In genomic region chr2:169982925-169983324, GRCm38 (mm10) we compare ENCODE assay signal across 19 mouse cellular contexts.
DNase-seq lines count a peak whose midpoint lies in the region; ATAC-seq and TF ChIP-seq lines count a peak whose summit lies in the region.
"Had no signal": no experiment of that assay in that cellular context is flagged by ENCODE, and none has a peak within 500 bp of the region (broad histone marks: within the 10 kb centered on the region; RNA-seq: fewer than 3 reads in every experiment).

No protein-coding gene starts in this region.

- no peak overlapping the region for H3K4me2 ChIP-seq in hindbrain, embryonic 15.5 days
- no peak overlapping the region for H3K4me2 ChIP-seq in hindbrain, embryonic 14.5 days (replicated peaks)
- H3K4me2 ChIP-seq: embryonic facial prominence, embryonic 13.5 days; intestine, embryonic 15.5 days had no signal

- no peak overlapping the region for H3K9ac ChIP-seq in hindbrain, embryonic 15.5 days
- no peak overlapping the region for H3K9ac ChIP-seq in hindbrain, embryonic 14.5 days
- H3K9ac ChIP-seq: embryonic facial prominence, embryonic 13.5 days; intestine, embryonic 15.5 days had no signal

- no peak overlapping the region for H3K27ac ChIP-seq in cerebellum, adult 2 months (ENCODE audit: insufficient read depth, low read length)
- H3K27ac ChIP-seq in hindbrain, embryonic 15.5 days (replicated peaks): no peak overlapping the region
- H3K27ac ChIP-seq in hindbrain, embryonic 14.5 days: no peak overlapping the region
- H3K27ac ChIP-seq: embryonic facial prominence, embryonic 13.5 days; heart, embryonic 10.5 days; intestine, embryonic 15.5 days had no signal

- no peak overlapping the region for H3K4me3 ChIP-seq in cerebellum, adult 2 months (replicated peaks; ENCODE audit: insufficient read depth, low read depth, low read length)
- H3K4me3 ChIP-seq in hindbrain, embryonic 15.5 days: no peak overlapping the region
- H3K4me3 ChIP-seq in hindbrain, embryonic 14.5 days (replicated peaks; ENCODE audit: low read length): no peak overlapping the region
- H3K4me3 ChIP-seq: embryonic facial prominence, embryonic 13.5 days; heart, embryonic 10.5 days; intestine, embryonic 15.5 days had no signal

- no peak for TF ChIP-seq POLR2A in cerebellum, adult 2 months (IDR thresholded peaks at IDR 0.05; ENCODE audit: borderline replicate concordance, insufficient read depth, low read length)
- no peak for TF ChIP-seq POLR2A in brain, embryonic 14.5 days (IDR thresholded peaks at IDR 0.05; ENCODE audit: borderline replicate concordance, extremely low read depth, insufficient read depth, insufficient read length, poor library complexity, severe bottlenecking)

- no peak for TF ChIP-seq CTCF in cerebellum, adult 2 months (IDR thresholded peaks at IDR 0.05; ENCODE audit: borderline replicate concordance, insufficient read depth, low read depth, low read length)
- no peak for TF ChIP-seq CTCF in brain, embryonic 14.5 days (IDR thresholded peaks at IDR 0.05; ENCODE audit: borderline replicate concordance, extremely low read depth, insufficient read depth, insufficient read length)

- H3K9me3 ChIP-seq in hindbrain, embryonic 15.5 days: no peaks in the 10 kb centered on the region
- H3K9me3 ChIP-seq in hindbrain, embryonic 14.5 days (ENCODE audit: control insufficient read depth, low read length): no peaks in the 10 kb centered on the region
- H3K9me3 ChIP-seq: embryonic facial prominence, embryonic 13.5 days; heart, embryonic 10.5 days; intestine, embryonic 15.5 days had no signal

- peak; percentile 68 to 80 for DNase-seq in cerebellum, postnatal 14 days
- DNase-seq in cerebellum, adult 2 months: no peak
- DNase-seq in hindbrain, embryonic 14.5 days (ENCODE audit: low spot score): no peak
- DNase-seq in layer of hippocampus, postnatal 14 days (ENCODE audit: low spot score in 2 of 2): peak; percentile 13 to 66
- DNase-seq in layer of hippocampus, adult 9-10 months (ENCODE audit: low spot score): no peak
- peak; percentile 80 for DNase-seq in brain, embryonic 14.5 days (ENCODE audit: low read depth)
- no peak for DNase-seq in c-Kit-positive CD71-positive TER-119-positive erythroid progenitor cells, embryonic 14.5 days (ENCODE audit: low spot score)
- DNase-seq: adrenal gland, postnatal 10 days; cerebellum, adult 18-20 months; cerebellum, postnatal 36 days; gastrocnemius, postnatal 36 days; heart, adult 18-20 months; heart, postnatal 10 days; heart, postnatal 4 days; kidney, adult 18-20 months had no signal

- WGBS in cerebellum, adult 2 months: 11% methylated on average over 10 of the region's 10 CpGs
- 79% methylated on average over 10 of the region's 10 CpGs for WGBS in hindbrain, embryonic 15.5 days
- WGBS in hindbrain, embryonic 14.5 days: 85% methylated on average over 10 of the region's 10 CpGs

- H3K27me3 ChIP-seq in cerebellum, adult 2 months (ENCODE audit: control insufficient read depth, insufficient read depth, low read length): no peaks in the 10 kb centered on the region; the same call in none of the 2 replicates
- no peaks in the 10 kb centered on the region for H3K27me3 ChIP-seq in hindbrain, embryonic 15.5 days
- H3K27me3 ChIP-seq in hindbrain, embryonic 14.5 days (ENCODE audit: control insufficient read depth, insufficient read depth, low read length): no peaks in the 10 kb centered on the region
- H3K27me3 ChIP-seq: embryonic facial prominence, embryonic 13.5 days; intestine, embryonic 15.5 days had no signal

- H3K4me1 ChIP-seq in cerebellum, adult 2 months (ENCODE audit: control insufficient read depth, insufficient read depth, low read length): no peaks in the 10 kb centered on the region
- no peaks in the 10 kb centered on the region for H3K4me1 ChIP-seq in hindbrain, embryonic 15.5 days (replicated peaks)
- no peaks in the 10 kb centered on the region for H3K4me1 ChIP-seq in hindbrain, embryonic 14.5 days (replicated peaks; ENCODE audit: control insufficient read depth, insufficient read depth, low read length)
- H3K4me1 ChIP-seq: embryonic facial prominence, embryonic 13.5 days; heart, embryonic 10.5 days; intestine, embryonic 15.5 days had no signal

- H3K36me3 ChIP-seq in hindbrain, embryonic 15.5 days: no peaks in the 10 kb centered on the region
- no peaks in the 10 kb centered on the region for H3K36me3 ChIP-seq in hindbrain, embryonic 14.5 days (replicated peaks; ENCODE audit: control insufficient read depth, insufficient read depth)
- H3K36me3 ChIP-seq: embryonic facial prominence, embryonic 13.5 days; heart, embryonic 10.5 days; intestine, embryonic 15.5 days had no signal

- peak; percentile 56; the same call in 1 of the 2 replicates for ATAC-seq in hindbrain, embryonic 15.5 days (ENCODE audit: low FRiP score, low read depth)
- no peak for ATAC-seq in hindbrain, embryonic 14.5 days (ENCODE audit: low FRiP score)
- ATAC-seq: intestine, embryonic 15.5 days had no signal

Comparison
In these comparisons a context has a peak if more than half of its experiments do, and no peak if none do; other contexts are left out.
1. DNase-seq: peak in cerebellum, postnatal 14 days (2 of 2), layer of hippocampus, postnatal 14 days (2 of 2) and brain, embryonic 14.5 days (single experiment); none in cerebellum, adult 2 months (0 of 2), hindbrain, embryonic 14.5 days (single experiment), layer of hippocampus, adult 9-10 months (single experiment) and c-Kit-positive CD71-positive TER-119-positive erythroid progenitor cells, embryonic 14.5 days (single experiment).